Mouse (Mus musculus) fat pad, adult 2 months (tissue): ENCODE measurements at regions not wholly inside any gene's neighbourhood (a gene's known extent, or its start where the extent isn't known, plus 50 kb on each side); places are given as distances from the start of the nearest gene placed in this dataset.

ENCODE experiments used
- DNase-seq: peaks from one replicate; pipeline ENCODE4 v3.0.0-alpha.2; 2011; ENCODE audit warnings: low read depth, low spot score; ENCODE audit errors: extremely low read depth

DNA sequence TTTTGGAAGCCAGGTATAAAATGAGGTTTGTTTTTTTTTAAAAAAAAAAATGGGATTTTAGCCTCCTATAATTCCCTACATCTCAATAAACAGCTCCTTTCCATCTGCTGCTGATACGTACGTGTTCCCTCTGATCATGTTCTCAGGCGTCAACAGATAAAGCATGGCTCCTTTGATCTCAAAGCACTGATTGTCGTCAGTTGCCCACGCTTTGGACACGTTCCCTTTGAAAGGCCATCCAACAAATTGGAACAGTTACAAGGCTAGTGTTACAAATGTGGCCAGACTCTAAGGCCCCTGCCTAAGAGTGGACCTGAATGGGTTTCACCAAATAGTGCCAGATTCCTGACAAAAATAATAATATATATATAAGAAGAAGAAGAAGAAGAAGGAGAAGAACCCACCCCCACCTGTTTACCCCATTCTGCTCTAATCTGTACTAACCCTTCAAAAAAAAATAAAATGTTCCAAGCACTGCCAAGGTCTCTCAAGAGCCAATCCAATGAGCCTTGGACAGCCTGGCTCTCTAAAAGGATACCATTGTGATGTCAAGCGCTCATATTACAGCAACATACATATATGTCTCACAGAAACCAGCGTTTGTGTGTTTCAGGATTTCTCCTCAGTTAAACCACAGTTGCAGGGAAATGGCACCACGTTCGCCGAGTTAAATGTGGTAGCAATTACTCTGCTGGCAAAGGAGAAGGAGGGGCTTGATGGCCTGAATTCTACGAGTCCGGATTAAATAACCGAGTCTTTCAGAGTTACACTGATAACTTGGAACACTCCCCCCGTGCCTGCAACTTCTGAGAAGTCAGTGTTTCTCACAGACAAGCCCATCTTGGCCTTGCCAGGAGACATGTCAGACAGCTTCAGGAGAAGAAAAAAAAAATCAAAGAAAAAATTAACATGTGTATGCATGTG lies 460.2 kb downstream of the Ate1 start:
- DNase-seq: no peak

DNA sequence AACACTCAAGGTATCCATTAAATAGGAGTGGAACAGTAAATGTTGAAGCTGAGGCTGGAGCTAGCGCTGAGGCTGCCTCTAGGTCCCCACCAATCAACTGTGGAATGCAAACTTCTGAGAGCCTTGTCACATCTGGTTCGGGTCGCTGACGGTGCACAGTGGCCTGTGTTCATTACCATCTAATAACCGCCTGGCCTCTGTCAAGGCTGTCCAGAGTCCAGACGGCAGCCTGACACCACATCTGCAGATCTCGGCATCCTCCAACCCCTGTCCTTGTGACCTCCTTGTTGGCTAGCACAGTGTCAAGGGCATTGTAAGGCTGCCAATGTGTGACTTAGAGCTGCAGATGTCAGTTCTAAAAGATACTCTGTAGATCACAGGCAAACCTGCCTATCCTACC lies 455.7 kb downstream of the Ate1 start:
- no peak for DNase-seq

DNA sequence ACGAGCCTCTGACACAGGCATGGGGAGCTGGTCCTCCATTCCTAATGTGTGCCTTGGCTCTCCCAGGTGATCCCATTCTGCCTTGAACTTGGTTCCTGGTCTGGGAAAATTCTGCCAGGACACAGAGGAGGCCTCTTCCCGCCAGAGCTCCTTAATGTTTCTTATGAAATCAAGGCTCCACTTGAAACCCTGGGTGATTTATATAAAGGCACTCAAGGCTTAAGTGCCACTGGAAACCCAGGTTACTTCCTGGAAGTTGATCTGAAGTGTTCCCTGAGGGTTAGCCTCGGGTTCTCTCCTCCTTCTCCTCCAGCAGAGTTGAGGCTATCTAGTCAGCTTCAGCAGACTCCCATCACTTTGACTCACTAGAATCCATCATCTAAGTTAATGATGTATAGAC lies 451.9 kb downstream of the Ate1 start:
- DNase-seq: no peak

DNA sequence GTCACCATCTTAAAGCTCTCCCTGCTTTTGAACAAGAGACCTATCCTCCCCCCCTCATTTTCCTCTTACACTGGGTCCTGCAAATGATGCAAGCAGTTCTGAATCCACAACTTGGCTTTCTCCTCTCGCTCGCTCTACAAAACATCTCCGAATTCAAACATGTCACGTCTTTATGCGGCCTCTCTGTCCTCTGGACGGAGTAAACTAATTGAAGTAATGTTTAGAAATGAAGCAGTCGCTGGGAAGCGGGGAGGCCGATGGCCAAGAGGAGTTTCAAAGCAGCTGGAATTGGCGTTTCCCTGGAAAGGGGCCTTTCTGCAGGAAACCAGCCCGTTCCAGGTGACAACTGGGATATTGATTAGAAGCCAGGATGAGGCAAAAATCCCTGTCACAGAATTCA lies 446.8 kb downstream of the Ate1 start:
- DNase-seq: no peak

DNA sequence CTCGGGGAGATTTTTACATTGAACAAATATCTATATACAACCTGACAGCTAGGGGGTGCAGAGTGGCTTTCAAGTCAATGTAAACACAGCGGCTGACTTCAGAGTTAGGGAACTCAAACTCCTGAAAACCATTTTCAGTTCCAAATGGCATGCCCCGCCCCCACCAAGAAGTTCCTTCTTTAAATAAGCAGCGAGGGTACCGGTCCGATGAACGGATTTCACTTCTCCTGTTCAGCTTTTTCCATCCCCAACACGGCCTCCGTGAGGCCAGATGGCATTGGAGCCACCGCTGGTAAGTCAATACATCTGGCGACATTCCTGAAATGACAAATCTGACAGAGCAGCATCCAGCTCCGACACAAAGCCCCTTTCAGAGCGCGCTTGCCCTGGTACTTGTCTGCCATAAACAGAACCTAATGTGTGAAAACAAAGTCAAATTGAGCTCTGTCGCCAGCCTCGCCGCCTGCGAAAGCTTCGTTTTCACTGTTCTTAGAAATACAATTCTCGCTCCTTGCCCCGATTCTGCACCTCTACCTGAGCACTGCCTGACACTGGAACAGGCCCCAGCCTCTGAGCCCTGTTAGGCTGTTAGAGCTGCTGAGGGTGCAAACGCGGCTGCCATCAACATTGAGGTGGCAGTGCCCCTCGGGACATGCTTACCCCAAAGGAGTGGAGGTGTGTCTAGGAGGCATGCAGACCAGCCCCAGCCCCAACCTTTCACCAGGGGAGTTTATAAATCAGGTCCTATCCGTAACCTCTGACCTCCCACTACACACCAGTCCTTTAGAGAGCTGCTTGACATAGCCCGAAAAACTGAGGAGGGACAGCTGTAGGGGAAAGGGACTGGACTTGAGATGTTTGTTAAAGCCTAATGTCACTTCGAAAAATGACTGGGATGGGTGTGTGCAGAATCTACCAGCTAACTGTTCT lies 446.0 kb downstream of the Ate1 start:
- DNase-seq: no peak

DNA sequence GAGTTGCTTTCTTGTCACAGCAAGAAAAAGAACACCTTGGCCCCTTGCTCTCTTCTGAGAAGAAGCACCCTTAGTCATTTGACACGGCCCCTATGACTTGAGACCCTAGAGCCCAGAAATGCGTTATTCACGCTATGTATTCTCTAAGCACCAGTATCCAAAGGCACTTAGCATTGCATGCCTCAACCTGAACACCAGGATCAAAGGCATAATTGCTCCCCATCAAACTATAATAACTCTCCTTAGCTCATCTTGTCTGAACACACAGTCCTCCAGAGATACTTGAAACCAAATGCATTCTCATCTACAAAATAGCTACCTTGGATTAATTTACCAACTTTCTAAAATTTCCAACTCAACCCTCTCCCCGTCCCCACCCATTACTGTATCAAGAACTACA lies 437.5 kb downstream of the Ate1 start:
- DNase-seq: no peak

DNA sequence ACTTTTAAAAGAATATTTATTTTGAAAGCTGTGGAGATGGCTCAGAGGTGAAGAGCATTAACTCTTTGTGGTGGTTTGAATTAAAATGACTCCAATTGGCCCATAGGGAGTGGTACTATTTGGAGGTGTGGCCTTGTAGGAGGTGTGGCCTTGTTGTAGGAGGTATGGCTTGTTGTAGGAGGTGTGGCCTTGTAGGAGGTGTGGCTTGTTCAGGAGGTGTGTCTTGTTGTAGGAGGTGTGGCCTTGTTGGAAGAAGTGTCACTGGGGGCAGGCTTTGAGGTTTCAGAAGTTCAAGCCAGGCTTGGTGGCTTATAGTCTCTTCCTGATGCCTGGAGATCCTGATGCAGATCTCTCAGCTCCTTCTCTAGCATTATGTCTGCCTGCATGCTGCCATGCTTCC lies 434.5 kb downstream of the Ate1 start:
- no peak for DNase-seq

DNA sequence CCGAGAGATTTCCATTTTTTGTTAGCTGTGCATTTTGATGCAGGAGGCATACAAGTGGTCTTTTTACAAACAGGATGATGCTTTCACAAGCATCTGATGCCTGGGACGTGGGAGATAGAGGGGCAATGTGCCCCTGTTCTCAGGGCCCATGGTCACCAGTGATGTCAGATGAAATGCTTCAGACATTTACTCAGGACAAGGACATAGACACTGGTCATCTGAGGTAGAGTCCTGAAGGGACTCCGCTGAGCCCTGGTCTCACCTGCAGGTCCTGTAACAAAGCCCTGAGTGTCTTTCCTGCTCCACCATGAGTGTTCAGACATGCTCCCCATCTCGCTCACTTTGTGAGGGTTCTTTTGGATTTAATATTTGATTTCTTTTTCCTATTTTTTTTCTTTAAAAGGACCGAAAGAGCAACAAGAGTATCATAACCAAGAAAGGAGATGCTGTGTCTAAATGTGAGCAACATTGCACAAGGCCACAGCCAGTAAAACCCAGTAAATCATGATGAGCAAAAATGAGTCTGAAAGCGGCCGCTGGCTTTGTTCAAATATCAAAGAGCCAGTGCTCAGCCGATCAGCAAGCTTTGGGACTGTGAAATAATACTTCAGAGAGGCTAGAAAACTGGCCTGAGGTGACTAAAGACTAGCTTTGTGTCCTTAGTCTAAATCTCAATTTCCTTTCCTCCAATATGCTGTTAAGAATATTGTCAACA lies 430.1 kb downstream of the Ate1 start:
- no peak for DNase-seq

DNA sequence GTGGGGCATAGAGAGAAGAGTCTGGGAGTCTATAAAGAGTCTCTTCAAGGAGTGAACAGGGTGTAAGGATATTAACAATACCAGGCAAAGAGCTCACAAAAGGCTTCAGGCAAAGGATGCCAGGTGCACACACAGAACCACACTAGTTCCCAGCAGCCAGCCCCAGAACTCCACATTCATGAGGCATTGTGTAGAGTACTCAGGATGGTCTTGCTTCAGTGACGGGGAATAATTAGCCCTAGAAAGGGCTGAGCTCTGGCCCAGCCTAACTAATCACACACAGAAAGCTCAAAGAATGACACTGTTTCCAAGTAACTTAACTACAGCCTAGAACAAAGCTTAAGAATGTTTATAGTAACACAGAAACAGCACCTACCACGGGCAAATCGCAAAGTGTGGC lies 428.2 kb downstream of the Ate1 start:
- DNase-seq: no peak

DNA sequence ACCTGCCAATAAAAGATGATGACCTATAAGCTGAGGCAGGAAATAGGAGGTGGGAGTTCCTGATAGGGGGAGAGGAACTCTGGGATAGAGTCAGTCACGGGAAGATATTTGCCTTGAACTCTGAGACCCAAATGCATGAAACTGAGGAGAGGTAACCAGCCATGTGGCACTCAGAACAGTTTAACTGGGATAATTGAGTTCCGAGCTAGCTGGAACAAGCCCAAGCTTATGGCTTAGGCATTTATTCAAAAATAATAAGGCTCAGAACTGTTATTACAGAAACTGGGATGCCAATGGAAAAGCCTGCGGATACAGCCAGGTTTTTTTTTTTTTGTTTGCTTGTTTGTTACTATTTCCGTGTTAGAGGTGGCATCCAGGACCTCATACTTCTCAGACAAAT lies 425.0 kb downstream of the Ate1 start:
- no peak for DNase-seq

DNA sequence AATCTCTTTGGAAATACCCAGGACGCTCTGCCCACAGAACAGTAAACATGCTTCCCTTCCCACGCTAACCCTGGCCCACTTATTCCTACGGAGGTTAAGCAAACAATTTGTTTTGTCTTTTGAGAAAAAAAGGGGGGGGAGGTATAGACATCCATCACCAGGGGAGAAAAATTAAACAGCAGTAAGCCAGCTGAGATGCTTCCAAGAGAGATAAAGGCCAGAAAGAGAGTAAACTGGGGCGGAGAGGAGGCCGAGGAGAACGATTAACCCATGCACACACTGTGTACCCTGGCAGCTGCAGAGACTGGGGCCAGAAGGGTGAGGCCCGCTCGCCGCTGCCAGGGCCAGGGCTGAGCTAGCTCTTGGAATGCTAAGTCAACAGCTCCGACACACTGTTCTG lies 421.6 kb downstream of the Ate1 start:
- no peak for DNase-seq

DNA sequence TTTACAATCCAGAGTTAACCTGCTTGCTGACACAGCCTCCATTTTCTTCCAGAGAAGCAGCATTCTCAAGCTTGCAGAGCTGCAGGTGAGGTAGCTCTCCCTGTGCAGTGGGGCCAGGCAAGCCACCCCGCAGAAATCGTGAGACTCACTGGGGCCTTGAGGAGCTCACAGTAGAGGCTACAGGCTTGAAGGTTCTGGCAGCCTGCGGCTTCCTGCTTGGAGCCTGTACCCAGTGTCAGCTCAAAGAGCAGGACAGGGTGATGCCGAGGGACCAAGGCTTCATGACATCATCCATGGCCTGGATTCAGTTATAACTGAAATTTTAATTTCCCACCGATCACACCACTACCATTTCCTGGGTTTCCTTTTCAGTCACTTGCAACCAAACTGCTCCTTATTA lies 417.5 kb downstream of the Ate1 start:
- no peak for DNase-seq

DNA sequence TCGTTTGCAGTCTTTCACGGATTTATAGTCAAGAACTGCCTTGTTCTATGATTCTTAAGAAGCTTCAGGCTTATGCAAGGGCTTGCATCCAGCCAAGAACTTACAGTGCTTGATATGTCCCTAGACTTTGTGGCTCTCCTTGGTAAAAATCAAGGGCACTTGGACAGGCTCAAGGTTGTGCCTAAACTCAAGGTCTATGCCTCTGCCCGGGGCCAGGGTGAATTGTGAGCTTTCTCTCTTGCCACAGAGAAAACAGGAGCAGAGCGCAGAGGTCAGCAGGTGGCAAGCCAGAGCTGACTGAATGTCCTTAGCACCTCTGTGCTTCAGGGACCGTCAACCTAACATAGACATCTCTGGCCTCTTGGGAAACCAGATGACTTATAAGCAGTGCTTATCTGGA lies 413.2 kb downstream of the Ate1 start:
- DNase-seq: no peak

DNA sequence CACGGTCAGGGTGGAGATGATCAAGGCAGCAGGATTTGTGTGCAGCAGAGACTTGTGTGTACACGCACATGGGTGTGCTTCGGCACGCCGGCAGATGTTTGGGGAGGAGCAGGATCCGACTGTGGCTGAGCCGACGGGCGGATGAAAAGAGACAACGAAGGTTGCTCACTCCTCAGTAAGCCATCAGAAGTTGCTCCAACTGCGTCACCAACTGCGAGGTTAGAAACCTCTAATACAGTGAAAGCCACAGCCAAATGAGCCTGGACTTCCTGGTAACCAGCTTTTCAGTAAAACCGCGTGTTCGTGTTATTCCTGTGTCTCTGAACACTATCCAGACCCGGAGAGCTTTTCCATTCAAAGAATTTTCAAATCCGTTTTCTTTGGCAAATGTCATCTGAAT lies 411.8 kb downstream of the Ate1 start:
- DNase-seq: no peak
